Mouse (Mus musculus): ENCODE measurements around the gene Lekr1.

Lekr1 gene

GRCm38 (mm10) chr3:65832398-65832797 lies 166.4 kb downstream of the Lekr1 start:
- CTCF ChIA-PET: no interaction called here

GRCm38 (mm10) chr3:65836435-65836834 lies 170.4 kb downstream of the Lekr1 start:
- CTCF ChIA-PET: no interaction called here

GRCm38 (mm10) chr3:65839664-65840063 lies 173.6 kb downstream of the Lekr1 start:
- CTCF ChIA-PET: no interaction called here

GRCm38 (mm10) chr3:65841175-65841574 lies 175.1 kb downstream of the Lekr1 start:
- CTCF ChIA-PET: no interaction called here

- CTCF ChIA-PET: interaction anchor here (0.5 kb wide), 1 partner anchor 36 kb away, joined by 3 read pairs; no protein-coding TSS in a partner anchor
Observed at GRCm38 (mm10) chr3:65842515-65843184, 176.6 kb downstream of the Lekr1 start.

GRCm38 (mm10) chr3:65843185-65843552 lies 177.1 kb downstream of the Lekr1 start:
- CTCF ChIA-PET: no interaction called here

- CTCF ChIA-PET: no interaction called here
Observed at GRCm38 (mm10) chr3:65844302-65844701, 178.3 kb downstream of the Lekr1 start.

GRCm38 (mm10) chr3:65844851-65845552 lies 179.0 kb downstream of the Lekr1 start:
- CTCF ChIA-PET: no interaction called here

GRCm38 (mm10) chr3:65847158-65847787 lies 181.2 kb downstream of the Lekr1 start:
- CTCF ChIA-PET: no interaction called here

GRCm38 (mm10) chr3:65853746-65854145 lies 187.7 kb downstream of the Lekr1 start:
- CTCF ChIA-PET: no interaction called here

GRCm38 (mm10) chr3:65855521-65855920 lies 189.5 kb downstream of the Lekr1 start:
- CTCF ChIA-PET: interaction anchor here (0.5 kb wide), 1 partner anchor 46 kb away, joined by 3 read pairs; no protein-coding TSS in a partner anchor

GRCm38 (mm10) chr3:65858118-65858517 lies 192.1 kb downstream of the Lekr1 start:
- CTCF ChIA-PET: no interaction called here

GRCm38 (mm10) chr3:65858741-65859348 lies 192.8 kb downstream of the Lekr1 start:
- CTCF ChIA-PET: no interaction called here

GRCm38 (mm10) chr3:65859750-65860149 lies 193.7 kb downstream of the Lekr1 start:
- CTCF ChIA-PET: no interaction called here

- CTCF ChIA-PET: interaction anchor here (0.8 kb wide), 1 partner anchor 1898 kb away, joined by 9 read pairs; no protein-coding TSS in a partner anchor
Observed at GRCm38 (mm10) chr3:65860903-65861302, 194.9 kb downstream of the Lekr1 start.

GRCm38 (mm10) chr3:65861471-65861881 lies 195.4 kb downstream of the Lekr1 start:
- CTCF ChIA-PET: interaction anchor here (0.8 kb wide), 1 partner anchor 1899 kb away, joined by 9 read pairs; no protein-coding TSS in a partner anchor

GRCm38 (mm10) chr3:65863297-65863696 lies 197.3 kb downstream of the Lekr1 start:
- CTCF ChIA-PET: no interaction called here

- CTCF ChIA-PET: no interaction called here
Observed at GRCm38 (mm10) chr3:65863762-65864377, 197.8 kb downstream of the Lekr1 start.

- CTCF ChIA-PET: no interaction called here
Observed at GRCm38 (mm10) chr3:65868931-65869330, 202.9 kb downstream of the Lekr1 start.

- CTCF ChIA-PET: no interaction called here
Observed at GRCm38 (mm10) chr3:65869724-65870123, 203.7 kb downstream of the Lekr1 start.

GRCm38 (mm10) chr3:65871188-65871603 lies 205.2 kb downstream of the Lekr1 start:
- CTCF ChIA-PET: no interaction called here

Data from spleen, embryonic (tissue).